14 mouse cellular contexts compared by ENCODE assay signal in genomic region chr13:43253526-43253925, GRCm38 (mm10). TPM values are rescaled to one million over a fixed set of nuclear protein-coding genes. Genes with fewer than 3 reads are reported as not detected.
A peak's percentile ranks its signal among the peaks of the same experiment; 100 is the strongest.
DNase-seq lines count a peak whose midpoint lies in the region; ATAC-seq and TF ChIP-seq lines count a peak whose summit lies in the region.
"Had no signal": no experiment of that assay in that cellular context is flagged by ENCODE, and none has a peak within 500 bp of the region (broad histone marks: within the 10 kb centered on the region; RNA-seq: fewer than 3 reads in every experiment).

No protein-coding gene starts in this region.

- peak; percentile 68 for ATAC-seq in lung, postnatal 0 days
- ATAC-seq in heart, postnatal 0 days (ENCODE audit: insufficient read depth, low read depth): peak; percentile 51
- ATAC-seq in forebrain, embryonic 13.5 days: no peak
- ATAC-seq: intestine, embryonic 16.5 days had no signal

- H3K4me3 ChIP-seq in lung, postnatal 0 days (ENCODE audit: low read depth, low read length): no peak overlapping the region
- H3K4me3 ChIP-seq in lung, adult 2 months (replicated peaks; ENCODE audit: extremely low read depth, low read depth, low read length): no peak overlapping the region
- no peak overlapping the region for H3K4me3 ChIP-seq in heart, postnatal 0 days (ENCODE audit: low read depth, low read length)
- H3K4me3 ChIP-seq in forebrain, embryonic 13.5 days: no peak overlapping the region
- H3K4me3 ChIP-seq: forebrain, embryonic 10.5 days; hindbrain, embryonic 10.5 days; limb, embryonic 15.5 days had no signal

- TF ChIP-seq CTCF in lung, postnatal 0 days (IDR thresholded peaks at IDR 0.05): 0 out of 2 replicates have a peak, but pooled peaks have one; percentile 13
- TF ChIP-seq CTCF in lung, adult 2 months (IDR thresholded peaks at IDR 0.05; ENCODE audit: insufficient read depth, low read length): no peak
- no peak for TF ChIP-seq CTCF in heart, postnatal 0 days (IDR thresholded peaks at IDR 0.05; ENCODE audit: low read depth)

- no peaks in the 10 kb centered on the region for H3K27me3 ChIP-seq in lung, postnatal 0 days (replicated peaks; ENCODE audit: insufficient read depth, low read length)
- no peaks in the 10 kb centered on the region for H3K27me3 ChIP-seq in heart, postnatal 0 days (ENCODE audit: control insufficient read depth, insufficient read depth, low read length)
- H3K27me3 ChIP-seq in forebrain, embryonic 13.5 days: no peaks in the 10 kb centered on the region
- H3K27me3 ChIP-seq: limb, embryonic 15.5 days had no signal

- 48% methylated on average over 5 of the region's 5 CpGs for WGBS in lung, postnatal 0 days
- 50% methylated on average over 5 of the region's 5 CpGs for WGBS in lung, adult 2 months
- 30% methylated on average over 5 of the region's 5 CpGs for WGBS in heart, postnatal 0 days
- 47% methylated on average over 5 of the region's 5 CpGs for WGBS in forebrain, embryonic 13.5 days

- H3K4me1 ChIP-seq in lung, postnatal 0 days (ENCODE audit: insufficient read depth, low read depth, low read length): no peaks in the 10 kb centered on the region
- H3K4me1 ChIP-seq in lung, adult 2 months (ENCODE audit: control insufficient read depth, insufficient read depth, low read length): peaks cover 2% of the 10 kb centered on the region; the same call in 1 of the 2 replicates
- peaks cover 14% of the 10 kb centered on the region for H3K4me1 ChIP-seq in heart, postnatal 0 days (ENCODE audit: control insufficient read depth, insufficient read depth)
- H3K4me1 ChIP-seq in forebrain, embryonic 13.5 days: peaks cover 12% of the 10 kb centered on the region

- H3K4me2 ChIP-seq in lung, postnatal 0 days (replicated peaks; ENCODE audit: low read depth, low read length): no peak overlapping the region
- H3K4me2 ChIP-seq in heart, postnatal 0 days (ENCODE audit: low read depth, low read length): no peak overlapping the region
- no peak overlapping the region for H3K4me2 ChIP-seq in forebrain, embryonic 13.5 days
- H3K4me2 ChIP-seq: limb, embryonic 15.5 days had no signal

- H3K27ac ChIP-seq in lung, postnatal 0 days (ENCODE audit: low read length): no peak overlapping the region
- H3K27ac ChIP-seq in heart, postnatal 0 days (ENCODE audit: low read depth): peak overlapping the region; percentile 5
- no peak overlapping the region for H3K27ac ChIP-seq in forebrain, embryonic 13.5 days
- H3K27ac ChIP-seq: forebrain, embryonic 10.5 days; hindbrain, embryonic 10.5 days; limb, embryonic 15.5 days had no signal

- no peak for TF ChIP-seq POLR2A in lung, adult 2 months (IDR thresholded peaks at IDR 0.05; ENCODE audit: borderline replicate concordance, extremely low read depth, low read depth, low read length)

- H3K36me3 ChIP-seq in lung, postnatal 0 days (ENCODE audit: insufficient read depth, low read length): no peaks in the 10 kb centered on the region
- no peaks in the 10 kb centered on the region for H3K36me3 ChIP-seq in heart, postnatal 0 days (replicated peaks; ENCODE audit: control insufficient read depth, insufficient read depth, low read length)
- no peaks in the 10 kb centered on the region for H3K36me3 ChIP-seq in forebrain, embryonic 13.5 days (ENCODE audit: poor library complexity, severe bottlenecking)
- H3K36me3 ChIP-seq: forebrain, embryonic 10.5 days; hindbrain, embryonic 10.5 days; limb, embryonic 15.5 days had no signal

- no peaks in the 10 kb centered on the region for H3K9me3 ChIP-seq in lung, postnatal 0 days (ENCODE audit: low read length)
- H3K9me3 ChIP-seq in heart, postnatal 0 days (replicated peaks; ENCODE audit: control insufficient read depth, low read length): no peaks in the 10 kb centered on the region
- H3K9me3 ChIP-seq in forebrain, embryonic 13.5 days (replicated peaks): no peaks in the 10 kb centered on the region
- H3K9me3 ChIP-seq: forebrain, embryonic 10.5 days; hindbrain, embryonic 10.5 days; limb, embryonic 15.5 days had no signal

- 0 out of 2 replicates have a peak, but pooled peaks have one; percentile 15 for TF ChIP-seq EP300 in lung, postnatal 0 days (IDR thresholded peaks at IDR 0.05)
- no peak for TF ChIP-seq EP300 in heart, postnatal 0 days (IDR thresholded peaks at IDR 0.05; ENCODE audit: low read depth)

- H3K9ac ChIP-seq in lung, postnatal 0 days (replicated peaks; ENCODE audit: low read depth): no peak overlapping the region
- no peak overlapping the region for H3K9ac ChIP-seq in heart, postnatal 0 days (replicated peaks; ENCODE audit: low read depth, low read length)
- no peak overlapping the region for H3K9ac ChIP-seq in forebrain, embryonic 13.5 days
- H3K9ac ChIP-seq: limb, embryonic 15.5 days had no signal

- peak; percentile 51 to 63 for DNase-seq in cerebellum, postnatal 10 days
- no peak for DNase-seq in cerebellum, postnatal 4 days (ENCODE audit: low spot score in 2 of 2)
- DNase-seq in lung, postnatal 0 days (ENCODE audit: low spot score): peak; percentile 57
- no peak for DNase-seq in lung, adult 2 months
- no peak for DNase-seq in heart, postnatal 0 days (ENCODE audit: low spot score)
- DNase-seq in kidney, postnatal 14 days: peak; percentile 64
- no peak for DNase-seq in frontal cortex, adult 2 months (ENCODE audit: extremely low spot score in 1 of 2, low spot score in 1 of 2)
- DNase-seq: B cell, adult 2 months; cerebellum, adult 8-10 months had no signal

RNA-seq across cellular contexts. Expression of gene Gfod1, which starts 50.4 kb away (rescaled TPM):
- 1.6 and 2.0 TPM in 2 replicates for polyA plus RNA-seq in lung, postnatal 0 days (2015; fragmentation: Nextera tagmentation; extraction: Ambion mirVana)
- polyA plus RNA-seq in lung, adult 2 months (2012; rRNA removed): 11.7 and 12.9 TPM in 2 replicates
- 14.4 and 20.5 TPM in 2 replicates for total RNA-seq in heart, postnatal 0 days (2014; rRNA removed; ENCODE audit: low replicate concordance)
- polyA plus RNA-seq in heart, postnatal 0 days (2015; fragmentation: Nextera tagmentation; extraction: Ambion mirVana): 1.5 and 2.5 TPM in 2 replicates
- 27.0 and 29.0 TPM in 2 replicates for polyA plus RNA-seq in frontal cortex, adult 2 months (2012; rRNA removed)
- polyA plus RNA-seq in forebrain, embryonic 13.5 days (2015; fragmentation: Nextera tagmentation; extraction: Ambion mirVana): 1.2 and 1.3 TPM in 2 replicates

Comparison
In these comparisons a context has a peak if more than half of its experiments do, and no peak if none do; other contexts are left out.
1. DNase-seq: peak in cerebellum, postnatal 10 days (2 of 2), lung, postnatal 0 days (single experiment) and kidney, postnatal 14 days (single experiment); none in cerebellum, postnatal 4 days (0 of 2), lung, adult 2 months (single experiment), heart, postnatal 0 days (single experiment) and frontal cortex, adult 2 months (0 of 2).